Mouse (Mus musculus) neutrophil, adult 65 days (primary cell): Measurements from ENCODE around the gene Kcnn3. TPM values are rescaled to one million over a fixed set of nuclear protein-coding genes. Genes with fewer than 3 reads are reported as not detected.

Experiments
- total RNA-seq: library from RNA; stranded (reverse); gene quantifications from 2 replicates; pipeline ENCODE4 v1.2.4, GENCODE M21; 2023

Gene Kcnn3
- total RNA-seq: 0.25 and 0.32 TPM in 2 replicates

GRCm38 (mm10) chr3:89519894-89520293, at the start of gene Kcnn3:
TSS of gene Kcnn3 (plus strand) at chr3:89520164.

GRCm38 (mm10) chr3:89714359-89715206, 194.6 kb downstream of the Kcnn3 start, which contains the start of gene Adar:
TSS of gene Adar (plus strand) at chr3:89715022.

Other genes starting within 250 kb of the Kcnn3 start
- gene Slc50a1, start 249.6 kb upstream of the Kcnn3 start, total RNA-seq: 16.1 and 18.9 TPM in 2 replicates
- gene Efna1, start 239.0 kb upstream of the Kcnn3 start, total RNA-seq: not detected in 2 replicates
- not detected in 2 replicates for gene Efna3, start 197.2 kb upstream of the Kcnn3 start, total RNA-seq
- not detected in 2 replicates for gene Efna4, start 182.1 kb upstream of the Kcnn3 start, total RNA-seq
- gene Adam15, start 170.2 kb upstream of the Kcnn3 start, total RNA-seq: 100 and 106 TPM in 2 replicates
- gene Dcst2, start 158.2 kb upstream of the Kcnn3 start, total RNA-seq: not detected in 2 replicates
- gene Dcst1, start 154.9 kb upstream of the Kcnn3 start, total RNA-seq: not detected in 2 replicates
- gene Zbtb7b, start 125.4 kb upstream of the Kcnn3 start, total RNA-seq: 127 and 136 TPM in 2 replicates
- gene Lenep, start 117.4 kb upstream of the Kcnn3 start, total RNA-seq: not detected in 2 replicates
- gene Flad1, start 108.3 kb upstream of the Kcnn3 start, total RNA-seq: 10.6 and 12.5 TPM in 2 replicates
- gene Cks1b, start 101.8 kb upstream of the Kcnn3 start, total RNA-seq: 34.9 and 36.5 TPM in 2 replicates
- gene Shc1, start 101.7 kb upstream of the Kcnn3 start, total RNA-seq: 111 and 115 TPM in 2 replicates
- 38.4 and 48.7 TPM in 2 replicates for gene Pygo2, start 90.0 kb upstream of the Kcnn3 start, total RNA-seq
- gene Pbxip1, start 83.5 kb upstream of the Kcnn3 start, total RNA-seq: 159 and 187 TPM in 2 replicates
- gene Pmvk, start 65.6 kb upstream of the Kcnn3 start, total RNA-seq: 4.6 and 10.3 TPM in 2 replicates
- gene Adar, start 194.9 kb downstream of the Kcnn3 start, total RNA-seq: 68.0 and 81.1 TPM in 2 replicates
- 0.16 and 0.54 TPM in 2 replicates for gene Chrnb2, start 244.5 kb downstream of the Kcnn3 start, total RNA-seq